Mouse (Mus musculus) heart, postnatal 14 days (tissue): Measurements from ENCODE around the gene Akt1s1. TPM values are rescaled to one million over a fixed set of nuclear protein-coding genes. Genes with fewer than 3 reads are reported as not detected.
"Not testable (repeated sequence)": the region's sequence is repeated elsewhere in the genome, so short reads cannot be mapped to it uniquely, and the experiment has no call there.

Experiments
- DNase-seq, 2 experiments: peaks; one replicate each; pipeline ENCODE4 v3.0.0; 2021 to 2022
- intact Hi-C: fragments of 180-260 bp; cut with DNase I; formaldehyde crosslinking; loops from one replicate; pipeline ENCODE4 v1.15.1; 2025
- total RNA-seq, 2 experiments: library from RNA; stranded (reverse); gene quantifications; 2 replicates each; pipeline ENCODE4 v1.2.3; 2021

Gene Akt1s1
- total RNA-seq, 2 experiments from 2014 or later, result 61.1 to 63.3 TPM

DNA sequence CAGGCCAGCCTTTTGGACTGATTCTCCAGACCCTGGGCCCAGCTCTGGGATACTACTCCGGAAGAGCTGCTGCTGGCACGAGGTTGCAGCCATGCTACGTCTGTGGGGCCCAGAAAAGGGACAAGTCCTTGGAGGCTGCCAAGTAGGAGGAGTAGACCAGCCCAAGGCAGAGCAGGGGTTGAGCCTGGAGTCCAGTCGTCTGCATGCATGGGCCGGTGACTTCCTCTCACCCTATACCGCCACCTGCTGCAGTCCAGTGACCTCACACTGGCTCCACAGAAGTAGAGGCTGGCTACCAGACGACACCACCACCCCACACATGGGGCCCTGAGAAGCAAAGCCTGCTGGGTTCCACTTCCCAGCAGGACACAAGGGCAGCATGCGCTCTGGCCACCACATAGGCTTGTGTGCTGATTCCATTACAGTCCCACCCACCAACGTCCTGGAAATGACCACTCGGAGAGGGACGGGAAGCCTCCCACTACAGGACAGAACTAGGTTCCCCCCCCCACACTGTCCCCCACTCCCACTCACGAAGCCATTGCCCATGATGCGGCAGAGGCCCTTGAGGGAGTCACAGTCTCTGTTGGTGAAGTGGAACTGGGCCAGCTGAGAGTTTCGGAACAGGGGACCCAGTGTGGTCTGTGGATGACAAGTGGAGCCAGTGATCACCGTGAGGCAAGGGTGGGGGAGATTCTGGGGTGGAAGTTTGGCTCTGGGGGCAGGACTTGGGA is 17.7 kb downstream of the Akt1s1 start:
- DNase-seq, result peak; percentile 68 to 78
- intact Hi-C loops, result no loop called here

DNA sequence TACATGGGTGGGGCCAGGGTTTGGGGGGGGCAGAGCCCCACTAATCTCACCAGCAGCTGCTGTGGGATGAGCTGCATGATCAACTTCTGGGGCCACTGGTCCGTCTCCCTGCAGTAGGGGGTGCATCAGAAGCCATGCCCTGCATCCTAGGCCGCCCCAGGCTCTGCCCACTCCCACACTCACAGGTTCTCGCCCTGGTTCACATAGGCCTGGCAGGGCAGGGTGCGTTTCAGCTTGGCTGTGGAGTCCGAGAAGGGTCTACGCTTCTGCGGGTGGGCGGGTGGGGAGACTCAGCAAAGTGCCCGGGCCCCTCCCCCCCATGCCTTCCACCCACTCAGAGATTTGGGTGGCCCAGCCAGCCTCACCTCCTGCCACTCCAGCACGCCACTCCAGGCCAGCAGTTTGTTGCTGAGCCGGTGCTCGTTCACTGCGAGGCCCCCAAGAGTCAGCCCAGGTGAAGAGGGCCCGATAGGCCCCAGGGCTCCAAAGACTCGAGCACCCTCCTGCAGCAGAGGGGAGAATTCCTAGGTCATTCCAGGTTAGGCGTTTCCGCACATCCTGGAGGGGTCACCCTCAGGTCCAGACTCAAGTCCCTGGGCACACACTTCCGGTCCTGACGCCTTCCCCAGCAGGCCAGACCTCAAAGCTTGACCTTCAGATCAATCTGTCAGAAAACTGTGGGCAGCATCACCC is 18.4 kb downstream of the Akt1s1 start:
- no peak for DNase-seq
- intact Hi-C loops, result no loop called here

DNA sequence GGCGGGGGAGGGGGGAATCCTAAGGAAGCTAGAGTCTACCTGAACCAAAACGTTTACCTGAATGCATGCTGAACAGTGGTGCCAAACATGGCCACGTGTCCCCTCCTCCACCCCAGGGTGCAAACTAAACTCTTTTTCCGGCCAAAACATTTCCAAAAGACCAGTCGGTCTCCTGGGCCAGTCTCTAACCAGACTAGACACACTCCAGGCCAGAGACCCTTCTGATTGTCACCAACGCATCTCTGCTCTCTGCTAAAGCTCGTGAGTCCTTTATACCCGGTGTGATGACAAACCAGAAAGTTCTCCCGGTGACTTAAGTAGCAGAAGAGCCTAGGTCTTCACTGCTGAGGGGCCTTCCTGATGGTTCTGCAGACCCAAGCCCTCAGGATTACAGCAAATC is 19.0 kb downstream of the Akt1s1 start:
- DNase-seq, result no peak
- intact Hi-C loops, result no loop called here

DNA sequence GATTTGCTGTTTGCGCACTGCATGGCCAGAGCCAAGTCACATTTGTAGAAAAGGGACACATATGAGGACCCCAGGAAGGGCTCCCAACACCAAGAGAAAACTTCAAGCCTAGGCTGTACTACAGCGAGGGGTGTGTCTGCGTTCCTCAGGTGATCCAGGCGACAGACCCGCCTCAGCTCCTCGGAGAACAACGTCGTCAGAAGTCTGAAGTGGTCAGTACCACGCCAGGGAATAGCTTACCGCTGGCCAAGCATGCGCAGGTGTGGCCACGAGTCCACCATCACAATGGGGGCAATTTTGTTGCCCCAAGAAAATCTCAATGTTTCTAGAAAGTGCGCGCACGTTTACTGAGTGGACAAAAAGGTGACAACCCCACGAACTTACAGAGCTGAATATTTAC is 19.7 kb downstream of the Akt1s1 start:
- intact Hi-C loops, result no loop called here
- DNase-seq, result peak in 1 of 2 experiments; percentile 45

DNA sequence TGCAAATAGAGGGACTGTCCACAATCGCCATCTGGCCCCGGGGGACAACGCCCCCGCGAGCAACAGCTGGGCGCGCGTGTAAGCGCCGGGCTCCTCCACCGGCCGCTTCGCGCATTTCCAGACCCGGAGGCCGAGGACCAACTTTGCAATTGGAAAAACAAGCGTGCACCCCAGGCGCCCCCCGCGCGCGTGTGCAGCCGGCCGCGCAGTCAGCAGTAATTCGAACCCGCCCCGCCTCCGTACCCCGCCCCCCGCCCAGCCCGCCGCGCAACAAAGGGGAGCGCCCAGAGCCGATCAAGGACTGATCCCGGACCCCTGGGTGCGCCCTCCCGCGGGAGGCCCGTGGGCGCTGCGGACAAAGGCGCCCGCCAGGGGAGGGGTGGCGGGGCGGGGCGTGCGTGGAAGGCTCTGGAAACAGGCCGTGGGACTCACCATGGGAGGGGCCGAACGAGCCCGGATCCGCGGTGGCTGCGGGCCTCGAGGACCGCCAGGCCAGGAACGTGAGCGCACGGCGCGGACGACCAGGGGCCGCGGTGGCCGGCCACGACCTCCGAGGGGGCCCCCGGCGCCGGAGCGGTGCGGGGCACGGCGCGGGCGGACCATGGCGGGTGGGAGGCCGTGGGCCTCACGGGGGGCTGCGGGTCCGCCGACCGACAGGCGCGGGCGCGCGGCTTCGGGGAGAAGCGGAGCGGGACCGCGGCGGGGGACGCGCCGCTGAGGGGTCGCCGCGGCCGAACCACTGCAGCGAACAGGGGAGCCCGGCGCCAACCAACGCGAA is 20.3 kb downstream of the Akt1s1 start:
- intact Hi-C loops, result no loop called here
- DNase-seq, result peak; percentile 77 to 79

DNA sequence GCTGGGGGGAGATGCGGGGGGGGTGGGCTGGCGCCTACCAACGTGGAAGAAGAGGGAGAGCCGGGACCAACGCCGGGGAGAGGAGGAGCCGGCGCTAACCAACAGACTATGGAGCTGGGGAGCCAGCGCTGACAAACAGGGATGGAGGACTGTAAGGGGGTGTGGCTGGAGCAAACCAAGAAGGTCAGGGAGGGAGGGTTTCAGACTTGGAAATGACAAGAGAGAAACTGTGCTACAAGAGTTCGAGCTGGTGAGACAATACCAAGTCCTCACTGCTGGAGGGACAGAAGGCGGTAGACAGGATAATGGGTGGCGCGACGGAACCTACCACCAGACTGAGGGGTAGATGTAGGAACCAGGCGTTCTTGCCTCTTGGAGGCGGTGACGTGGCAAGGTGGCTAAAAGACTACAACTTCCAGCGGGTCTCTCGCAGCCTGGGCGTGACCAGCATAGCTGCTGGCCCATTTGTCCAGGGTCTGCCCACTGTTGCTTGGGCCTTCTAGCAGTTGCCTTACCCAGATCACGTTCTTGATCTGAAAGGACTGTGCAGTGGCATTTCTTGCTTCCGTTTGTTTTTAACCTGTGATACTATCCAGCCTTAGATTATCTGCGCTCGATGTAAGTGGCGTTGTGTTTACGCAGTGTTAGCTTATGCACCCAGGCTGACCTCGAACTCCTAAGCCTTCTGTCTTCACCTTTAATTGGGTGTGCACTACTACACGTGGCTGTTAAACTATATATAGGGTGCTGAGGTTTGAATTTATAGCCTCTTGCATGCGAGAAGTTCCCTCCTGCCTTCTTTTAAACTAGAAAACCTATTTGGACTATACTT is 21.1 kb downstream of the Akt1s1 start, which contains the start of gene Ptov1:
Gene Ptov1, minus strand, starts transcription at position 92 of the 832 bp plus-strand sequence.
- intact Hi-C loops, result no loop called here

DNA sequence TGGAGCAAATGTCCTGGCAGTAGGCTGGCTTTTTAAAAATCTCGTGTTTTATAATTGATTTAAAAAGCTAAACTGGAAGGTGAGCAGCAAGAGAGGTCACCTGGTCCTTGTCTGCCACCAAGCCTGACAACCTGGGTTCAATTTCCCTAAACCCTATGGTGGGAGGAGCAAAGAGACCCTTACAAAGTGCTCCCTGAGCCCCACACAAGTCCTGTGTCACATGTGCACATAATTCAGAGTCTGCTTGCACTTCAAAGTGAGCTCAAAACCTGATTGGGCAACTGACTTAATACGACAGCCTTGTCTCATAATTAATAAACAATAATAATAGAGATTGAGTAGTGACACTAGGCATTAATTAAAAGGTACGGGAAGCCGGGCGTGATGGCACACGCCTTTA is 21.8 kb downstream of the Akt1s1 start:
- no peak for DNase-seq
- intact Hi-C loops, result loop anchor here (1.0 kb wide), 1 partner anchor 18 kb away; no protein-coding TSS in a partner anchor

More for the DNA sequence above, 21.1 kb downstream of the Akt1s1 start, which contains the start of gene Ptov1:
- peak; percentile 89 for DNase-seq

DNA sequence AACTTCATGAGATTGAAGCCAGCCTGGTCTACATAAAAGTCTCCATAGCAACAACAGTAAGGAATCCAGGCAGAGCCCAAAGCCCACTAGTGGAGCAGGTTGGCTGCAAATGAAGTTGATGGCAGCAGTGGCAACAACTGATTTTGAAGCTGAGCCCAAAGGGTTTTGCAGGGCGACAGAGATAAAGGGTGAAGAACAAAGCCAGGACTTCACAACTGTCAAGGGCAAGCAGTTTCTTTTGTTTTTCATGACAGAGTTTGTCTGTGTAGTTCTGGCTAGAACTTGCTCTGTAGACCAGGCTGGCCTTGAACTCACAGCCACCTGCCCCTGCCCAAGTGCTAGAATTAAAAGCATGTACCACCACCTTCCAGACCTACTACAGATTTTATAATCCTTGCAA is 22.4 kb downstream of the Akt1s1 start:
- intact Hi-C loops, result loop anchor here (1.0 kb wide), 1 partner anchor 17 kb away; no protein-coding TSS in a partner anchor
- no peak for DNase-seq

DNA sequence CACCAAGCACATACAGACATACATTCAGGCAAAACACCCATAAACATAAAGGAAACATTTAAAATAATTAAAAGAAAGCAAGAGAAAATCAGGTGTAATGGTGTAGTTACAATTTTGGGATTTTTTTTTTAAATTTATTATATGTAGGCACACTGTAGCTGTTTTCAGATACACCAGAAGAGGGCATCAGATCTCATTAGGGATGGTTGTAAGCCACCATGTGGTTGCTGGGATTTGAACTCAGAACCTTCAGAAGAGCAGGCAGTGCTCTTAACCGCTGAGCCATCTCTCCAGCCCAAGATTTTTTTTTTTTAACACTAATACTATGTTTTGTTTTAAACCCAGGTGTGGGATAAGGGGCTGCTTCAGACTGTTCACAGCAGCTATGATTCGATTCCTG is 23.0 kb downstream of the Akt1s1 start:
- intact Hi-C loops, result loop anchor here (1.0 kb wide), 1 partner anchor 17 kb away; no protein-coding TSS in a partner anchor

DNA sequence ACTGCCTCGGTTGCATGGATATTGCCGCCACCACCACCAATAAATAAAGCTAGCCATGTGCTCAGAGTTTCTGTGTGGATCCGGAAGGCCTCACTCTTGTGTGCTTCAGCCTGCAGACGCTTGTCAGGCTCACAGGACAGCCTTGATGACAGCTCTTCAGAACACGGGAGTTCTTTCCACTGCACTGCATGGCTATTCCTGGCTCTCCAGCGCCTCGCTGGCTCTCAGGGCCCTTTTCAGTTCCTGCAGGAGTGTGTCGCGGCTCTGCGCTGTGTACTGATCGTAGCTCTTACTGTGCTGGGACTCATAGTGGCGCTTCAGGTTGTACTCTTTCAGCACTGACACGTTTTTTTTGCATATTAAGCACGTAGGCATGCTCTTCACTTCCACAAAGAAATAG is 29.0 kb downstream of the Akt1s1 start:
- no peak for DNase-seq
- intact Hi-C loops, result no loop called here

More for the DNA sequence above, 23.0 kb downstream of the Akt1s1 start:
- DNase-seq, result not testable (repeated sequence)

DNA sequence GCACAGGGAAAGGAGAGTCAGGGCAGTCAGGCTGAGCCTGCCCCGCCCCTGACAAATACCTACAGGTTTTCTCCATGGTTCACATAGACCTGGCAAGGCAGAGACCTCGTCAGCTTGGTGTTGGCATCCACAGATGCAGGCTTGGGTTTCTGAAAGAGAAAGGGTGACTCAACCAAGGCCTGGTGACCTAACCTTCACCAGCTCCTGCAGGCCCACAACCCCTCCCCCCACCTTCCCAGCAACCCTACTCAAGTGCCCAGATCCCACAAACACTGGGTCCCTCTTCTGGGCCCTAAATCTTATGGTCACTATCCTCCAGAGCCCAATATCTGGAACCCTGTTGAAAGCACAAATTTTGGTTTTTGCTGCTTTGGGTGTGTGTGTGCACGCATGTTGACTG is 34.2 kb downstream of the Akt1s1 start:
- intact Hi-C loops, result no loop called here
- DNase-seq, result no peak

DNA sequence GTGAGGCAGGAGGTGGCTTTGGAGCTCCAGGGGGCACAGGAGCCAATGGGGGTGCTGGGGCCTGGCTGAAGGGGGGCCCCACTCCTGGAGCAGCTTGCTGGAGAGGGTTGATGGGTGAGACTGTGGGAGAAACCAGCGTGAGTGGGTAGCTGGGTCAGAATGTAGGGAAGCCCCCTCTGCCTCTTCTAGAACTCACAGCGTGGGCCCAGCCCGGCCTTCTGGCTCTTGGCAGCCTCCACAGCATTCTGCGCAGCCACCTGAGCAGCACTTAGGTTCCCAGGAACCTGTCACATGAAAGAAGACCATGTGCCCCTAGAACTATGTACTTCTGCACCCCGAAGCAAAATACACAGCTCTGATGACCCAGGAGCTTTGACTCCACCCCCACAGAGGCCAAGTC is 35.8 kb downstream of the Akt1s1 start:
- DNase-seq, result no peak
- intact Hi-C loops, result no loop called here

DNA sequence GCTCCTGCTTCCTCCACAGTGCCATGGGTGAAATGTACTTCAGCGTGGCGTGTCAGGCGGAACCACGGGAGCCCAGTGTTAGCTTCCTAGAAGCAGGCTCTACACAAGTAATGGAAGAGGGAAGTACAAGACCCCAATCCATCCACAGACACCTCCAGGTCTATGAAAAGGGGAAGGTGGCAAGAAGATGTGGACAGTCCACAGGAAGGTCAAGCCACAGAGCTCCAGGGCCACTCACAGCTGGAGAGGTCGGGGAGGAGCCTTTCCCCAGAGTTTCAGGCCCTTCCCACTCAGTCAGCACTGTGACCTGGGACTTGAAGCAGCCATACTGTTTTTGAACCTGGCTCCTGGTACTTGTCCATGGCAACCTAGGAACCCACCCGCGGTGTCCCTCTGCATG is 38.2 kb downstream of the Akt1s1 start:
- DNase-seq, result no peak
- intact Hi-C loops, result no loop called here

DNA sequence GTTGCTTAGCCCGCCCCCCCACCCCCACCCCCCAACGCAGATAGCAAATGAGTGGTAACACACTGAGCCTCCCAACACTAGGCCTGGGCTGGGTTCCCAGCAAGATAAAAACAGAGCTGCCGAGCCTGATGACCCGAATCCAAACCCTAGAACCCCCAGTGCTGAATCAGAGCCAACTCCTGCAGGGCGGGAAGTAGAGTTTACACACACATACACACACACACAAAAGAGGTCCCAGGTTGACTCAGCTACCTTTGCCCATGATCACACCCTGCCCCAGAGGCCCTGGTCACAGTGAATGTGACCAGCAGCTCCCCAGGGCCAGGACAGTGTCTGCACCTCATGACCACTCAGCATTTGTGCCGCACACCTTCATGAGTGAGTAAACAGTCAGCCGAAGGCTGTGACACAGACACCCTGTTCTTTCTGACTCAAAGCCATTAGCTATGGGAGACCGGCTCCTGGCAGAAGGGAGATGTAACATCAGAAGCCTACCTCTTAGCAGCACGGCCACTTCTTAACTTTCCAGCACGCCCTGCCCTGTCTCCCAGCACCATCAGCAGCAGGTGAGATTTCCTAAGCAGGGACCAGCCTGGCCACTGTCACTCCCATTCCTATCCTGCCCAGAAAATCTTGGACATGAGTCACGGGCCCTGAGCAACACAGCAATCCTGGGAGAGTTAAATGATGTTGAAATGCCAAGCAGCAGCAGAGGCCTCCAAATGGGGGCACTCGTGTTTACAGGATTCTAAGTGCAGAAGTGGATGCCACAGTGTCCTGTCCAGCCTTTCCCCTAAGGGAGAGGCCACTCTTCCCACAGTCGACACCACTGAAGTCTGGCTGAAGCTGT is 39.7 kb downstream of the Akt1s1 start:
- intact Hi-C loops, result loop anchor here (1.0 kb wide), 1 partner anchor 17 kb away; no protein-coding TSS in a partner anchor

DNA sequence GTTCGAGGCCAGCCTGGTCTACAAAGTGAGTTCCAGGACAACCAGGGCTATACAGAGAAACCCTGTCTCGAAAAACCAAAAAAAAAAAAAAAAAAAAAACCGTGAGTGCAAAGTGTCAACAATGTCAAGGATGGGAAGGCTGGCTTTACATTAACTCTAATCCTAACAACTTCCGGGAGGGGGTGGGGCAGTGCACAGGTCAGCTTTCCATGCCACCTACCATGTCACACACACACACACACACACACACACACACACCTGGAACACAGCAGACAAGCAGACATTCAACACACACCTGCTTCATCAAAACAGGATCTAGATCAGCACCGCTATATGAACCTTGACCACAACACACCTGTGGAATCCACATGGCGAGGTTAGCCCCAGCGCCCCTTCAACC is 41.4 kb downstream of the Akt1s1 start:
- intact Hi-C loops, result no loop called here
- no peak for DNase-seq

More for the DNA sequence above, 39.7 kb downstream of the Akt1s1 start:
- peak in 1 of 2 experiments; percentile 47 for DNase-seq

DNA sequence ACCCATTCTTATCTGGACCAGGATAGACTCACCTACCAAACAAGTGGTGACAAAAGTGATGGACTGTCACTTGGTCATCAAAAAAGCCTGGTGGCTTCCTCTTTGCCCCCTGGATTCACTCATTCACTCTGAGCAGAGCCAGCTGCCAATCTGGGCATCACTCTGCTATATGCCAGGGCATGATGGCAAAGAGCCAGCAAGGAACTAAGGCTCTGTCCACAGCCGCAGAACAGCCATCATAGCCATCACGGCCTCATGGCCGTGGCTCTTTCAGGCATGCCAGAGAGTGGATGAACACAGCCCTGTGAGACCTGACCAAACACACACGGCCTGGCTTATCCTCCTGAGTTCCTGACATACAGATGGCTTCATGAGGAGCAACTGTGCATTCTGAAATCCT is 41.9 kb downstream of the Akt1s1 start:
- no peak for DNase-seq
- intact Hi-C loops, result no loop called here

DNA sequence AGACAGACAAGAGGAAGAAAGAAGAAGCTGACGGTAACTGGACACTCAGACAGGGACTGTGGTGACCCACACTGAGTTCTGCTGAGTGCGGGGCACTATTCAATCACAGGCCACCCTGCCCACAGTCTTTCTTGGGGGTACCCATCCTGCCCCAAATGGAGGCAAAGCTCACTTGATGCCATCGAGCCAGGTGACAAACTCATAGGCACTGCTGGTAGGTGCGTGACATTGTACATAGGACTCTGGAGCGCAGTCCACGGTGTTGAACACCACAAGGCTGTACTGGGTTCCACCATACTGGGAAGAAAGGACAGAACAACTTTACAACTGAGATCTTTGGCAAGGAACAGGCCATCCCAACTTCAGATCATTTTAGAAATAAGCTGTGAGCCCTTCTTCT is 42.8 kb downstream of the Akt1s1 start:
- intact Hi-C loops, result no loop called here
- DNase-seq, result no peak

DNA sequence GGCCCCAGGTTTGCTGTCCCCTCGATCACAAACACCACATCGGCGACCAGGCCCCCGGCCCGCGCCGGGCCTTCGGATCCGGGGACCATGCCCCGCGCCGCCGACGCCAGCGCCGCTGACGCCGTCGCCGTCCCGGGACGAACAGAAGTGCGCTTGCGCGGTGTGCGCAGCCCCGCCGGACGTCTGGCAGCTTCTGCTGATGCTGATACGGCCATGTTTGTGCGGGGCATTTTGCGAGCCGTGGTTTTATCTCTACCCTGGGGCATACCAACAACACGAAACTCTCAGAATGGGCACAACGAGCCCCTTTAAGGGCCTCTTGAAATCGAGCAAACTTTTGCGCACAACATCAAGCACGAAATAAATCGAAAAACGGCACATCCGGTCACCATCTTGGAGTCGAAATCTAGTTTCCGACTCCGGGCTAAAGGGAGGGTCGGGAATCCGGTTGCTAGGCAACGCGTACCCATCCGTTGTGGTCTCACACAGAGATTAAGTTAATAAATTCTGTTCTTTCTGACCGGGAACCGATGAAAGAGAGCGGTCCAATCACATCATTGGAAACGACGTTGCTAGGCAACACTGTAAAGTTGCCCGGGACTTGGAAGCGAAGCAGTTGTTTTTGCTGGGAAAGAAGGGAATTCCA is 43.6 kb downstream of the Akt1s1 start, which contains the start of gene Med25:
Gene Med25, minus strand, starts transcription at position 437 of the 646 bp plus-strand sequence.
- peak; percentile 89 to 90 for DNase-seq
- intact Hi-C loops, result no loop called here
